13 mouse cellular contexts compared by ENCODE assay signal in genomic region chr7:140953133-140953532, GRCm38 (mm10). TPM values are rescaled to one million over a fixed set of nuclear protein-coding genes. Genes with fewer than 3 reads are reported as not detected.
DNase-seq lines count a peak whose midpoint lies in the region; ATAC-seq lines count a peak whose summit lies in the region.
"Had no signal": no experiment of that assay in that cellular context is flagged by ENCODE, and none has a peak within 500 bp of the region (broad histone marks: within the 10 kb centered on the region; RNA-seq: fewer than 3 reads in every experiment).

No protein-coding gene starts in this region.

- intact Hi-C loops in heart, postnatal 25 days (cut with DNase I), result no loop called here
- intact Hi-C loops in left cerebral cortex, postnatal 14 days (cut with DNase I), result no loop called here

- H3K27ac ChIP-seq in liver, embryonic 12.5 days, result no peak overlapping the region
- peak overlapping the region; percentile 98; the same call in 1 of the 2 replicates for H3K27ac ChIP-seq in embryonic facial prominence, embryonic 15.5 days (replicated peaks)
- H3K27ac ChIP-seq in macrophage, result peak overlapping the region; percentile 94

- no peak overlapping the region for H3K4me3 ChIP-seq in liver, embryonic 12.5 days
- H3K4me3 ChIP-seq in embryonic facial prominence, embryonic 15.5 days (replicated peaks), result peak overlapping the region; percentile 66
- peak overlapping the region; percentile 80; the same call in 1 of the 2 replicates for H3K4me3 ChIP-seq in macrophage (ENCODE audit: inconsistent target)

- H3K9ac ChIP-seq in liver, embryonic 12.5 days, result no peak overlapping the region
- H3K9ac ChIP-seq in embryonic facial prominence, embryonic 15.5 days, result 0 out of 2 replicates have a peak overlapping the region, but pooled peaks have one; percentile 74

- DNase-seq in heart, adult 18-20 months, result peak; percentile 45 to 50
- DNase-seq in heart, postnatal 25 days (ENCODE audit: low spot score), result no peak
- DNase-seq in liver, result no peak
- no peak for DNase-seq in layer of hippocampus, postnatal 25 days (ENCODE audit: extremely low spot score in 1 of 2, low spot score in 1 of 2)
- DNase-seq in left cerebral cortex, postnatal 14 days (ENCODE audit: low spot score in 2 of 2), result no peak
- DNase-seq: adrenal gland, postnatal 25 days; cerebellum, adult 9-11 months had no signal

- no peak for ATAC-seq in liver, embryonic 12.5 days
- no peak for ATAC-seq in embryonic facial prominence, embryonic 15.5 days (ENCODE audit: insufficient number of reproducible peaks, low FRiP score, low TSS enrichment, low read depth)
- ATAC-seq: Patski had no signal

- H3K27me3 ChIP-seq in liver, embryonic 12.5 days (replicated peaks), result no peaks in the 10 kb centered on the region
- no peaks in the 10 kb centered on the region for H3K27me3 ChIP-seq in embryonic facial prominence, embryonic 15.5 days
- H3K27me3 ChIP-seq: Patski had no signal

- H3K4me2 ChIP-seq in liver, embryonic 12.5 days, result peak overlapping the region; percentile 66
- peak overlapping the region; percentile 82 for H3K4me2 ChIP-seq in embryonic facial prominence, embryonic 15.5 days (replicated peaks)

- peaks cover 21% of the 10 kb centered on the region for H3K36me3 ChIP-seq in liver, embryonic 12.5 days
- peaks cover 26% of the 10 kb centered on the region for H3K36me3 ChIP-seq in embryonic facial prominence, embryonic 15.5 days
- H3K36me3 ChIP-seq in macrophage (ENCODE audit: inconsistent target), result peaks cover 26% of the 10 kb centered on the region

- 53% methylated on average over 11 of the region's 11 CpGs for WGBS in liver, embryonic 12.5 days (ENCODE audit: insufficient replicate concordance)
- 85% methylated on average over 11 of the region's 11 CpGs for WGBS in embryonic facial prominence, embryonic 15.5 days
- 43% methylated on average over 11 of the region's 11 CpGs for WGBS in macrophage (ENCODE audit: missing documents)

- H3K79me2 ChIP-seq in macrophage (ENCODE audit: inconsistent target), result peaks cover 58% of the 10 kb centered on the region

- H3K4me1 ChIP-seq in liver, embryonic 12.5 days, result peaks cover 72% of the 10 kb centered on the region
- H3K4me1 ChIP-seq in embryonic facial prominence, embryonic 15.5 days, result peaks cover 64% of the 10 kb centered on the region

- H3K9me3 ChIP-seq in liver, embryonic 12.5 days (replicated peaks), result no peaks in the 10 kb centered on the region
- no peaks in the 10 kb centered on the region for H3K9me3 ChIP-seq in embryonic facial prominence, embryonic 15.5 days (replicated peaks)

RNA-seq across cellular contexts. Expression of gene Gm45717, which starts 2.6 kb away (rescaled TPM):
- total RNA-seq in heart, adult 18-20 months (2021), result not detected
- total RNA-seq in heart, postnatal 25 days (2021), result not detected
- polyA plus RNA-seq in liver, embryonic 12.5 days (2016; fragmentation: Nextera tagmentation; extraction: Ambion mirVana), result not detected in 2 replicates
- 0.96 TPM in 1 of 2 replicates, not detected in the other for polyA plus RNA-seq in embryonic facial prominence, embryonic 15.5 days (2015; fragmentation: Nextera tagmentation; extraction: Ambion mirVana)
- 1 to 10 TPM in 5 of 26 experiments, not detected in 21; 3.0 to 7.9 (median 4.0) TPM for total RNA-seq in macrophage (2018; cell fraction: chromatin; rRNA removed)
- under 1 TPM in 3 of 26 experiments, not detected in 23; 0.42 to 0.77 (median 0.47) TPM for total RNA-seq in macrophage (2018; cell fraction: cytosol; rRNA removed)
- 1 to 10 TPM in 3 of 26 experiments, not detected in 23; 3.0 to 3.6 (median 3.0) TPM for total RNA-seq in macrophage (2018; cell fraction: nucleus; rRNA removed)
- 0.87 TPM in 1 of 3 replicates, not detected in the others for polyA plus RNA-seq in macrophage (2018)
- total RNA-seq in layer of hippocampus, postnatal 25 days (2021), result not detected
- not detected for total RNA-seq in left cerebral cortex, postnatal 14 days (2021)
- total RNA-seq: adrenal gland, postnatal 25 days; layer of hippocampus, adult 8-10 months had no signal
- polyA plus RNA-seq: hindbrain, embryonic 11.5 days had no signal

RNA-seq across cellular contexts. Expression of gene Ifitm2, which starts 2.7 kb away (rescaled TPM):
- 10 to 100 TPM; 98.8 to 99.4 TPM for total RNA-seq in heart, adult 18-20 months (2021)
- total RNA-seq in heart, postnatal 25 days (2021), result 100 to 1,000 TPM in 1 of 2 experiments, 10 to 100 TPM in 1; 96.7 to 116 TPM
- 355 TPM in 2 replicates for polyA plus RNA-seq in liver, embryonic 12.5 days (2016; fragmentation: Nextera tagmentation; extraction: Ambion mirVana)
- 1,542 and 1,589 TPM in 2 replicates for polyA plus RNA-seq in embryonic facial prominence, embryonic 15.5 days (2015; fragmentation: Nextera tagmentation; extraction: Ambion mirVana)
- total RNA-seq in macrophage (2018; cell fraction: chromatin; rRNA removed), result 100 to 1,000 TPM in 1 of 26 experiments, 10 to 100 TPM in 25; 15.1 to 108 (median 29.7) TPM
- total RNA-seq in macrophage (2018; cell fraction: cytosol; rRNA removed), result 1,000 to 10,000 TPM in 1 of 26 experiments, 100 to 1,000 TPM in 25; 564 to 1,058 (median 751) TPM
- total RNA-seq in macrophage (2018; cell fraction: nucleus; rRNA removed), result 100 to 1,000 TPM in 25 of 26 experiments, 10 to 100 TPM in 1; 46.7 to 361 (median 143) TPM
- 471 to 1,093 TPM (median 749 TPM) in 3 replicates for polyA plus RNA-seq in macrophage (2018)
- 10 to 100 TPM in 1 of 2 experiments, 1 to 10 TPM in 1; 9.7 to 13.4 TPM for total RNA-seq in layer of hippocampus, postnatal 25 days (2021)
- total RNA-seq in left cerebral cortex, postnatal 14 days (2021), result 10 to 100 TPM; 11.5 to 15.0 TPM

RNA-seq across cellular contexts. Expression of gene Ifitm5, which starts 3.0 kb away (rescaled TPM):
- total RNA-seq in heart, adult 18-20 months (2021), result under 1 TPM in 1 of 2 experiments, not detected in 1; 0.46 TPM
- under 1 TPM; 0.47 to 0.59 TPM for total RNA-seq in heart, postnatal 25 days (2021)
- polyA plus RNA-seq in liver, embryonic 12.5 days (2016; fragmentation: Nextera tagmentation; extraction: Ambion mirVana), result 0.94 and 0.99 TPM in 2 replicates
- polyA plus RNA-seq in embryonic facial prominence, embryonic 15.5 days (2015; fragmentation: Nextera tagmentation; extraction: Ambion mirVana), result 110 and 112 TPM in 2 replicates
- 10 to 100 TPM in 10 of 26 experiments, 1 to 10 TPM in 16; 3.1 to 25.5 (median 8.4) TPM for total RNA-seq in macrophage (2018; cell fraction: chromatin; rRNA removed)
- total RNA-seq in macrophage (2018; cell fraction: cytosol; rRNA removed), result 1 to 10 TPM in 2 of 26 experiments, under 1 TPM in 23, not detected in 1; 0.22 to 1.3 (median 0.46) TPM
- 10 to 100 TPM in 11 of 26 experiments, 1 to 10 TPM in 15; 3.0 to 27.1 (median 9.1) TPM for total RNA-seq in macrophage (2018; cell fraction: nucleus; rRNA removed)
- polyA plus RNA-seq in macrophage (2018), result 0.30 to 1.0 TPM in 2 of 3 replicates, not detected in the other
- not detected for total RNA-seq in layer of hippocampus, postnatal 25 days (2021)
- total RNA-seq in left cerebral cortex, postnatal 14 days (2021), result not detected
- total RNA-seq: layer of hippocampus, adult 8-10 months had no signal

RNA-seq across cellular contexts. Expression of gene Pgghg, which starts 11.9 kb away (rescaled TPM):
- 1 to 10 TPM; 3.5 to 4.3 TPM for total RNA-seq in heart, adult 18-20 months (2021)
- 1 to 10 TPM; 4.6 to 5.2 TPM for total RNA-seq in heart, postnatal 25 days (2021)
- polyA plus RNA-seq in liver, embryonic 12.5 days (2016; fragmentation: Nextera tagmentation; extraction: Ambion mirVana), result 7.8 and 7.9 TPM in 2 replicates
- polyA plus RNA-seq in embryonic facial prominence, embryonic 15.5 days (2015; fragmentation: Nextera tagmentation; extraction: Ambion mirVana), result 26.3 and 29.0 TPM in 2 replicates
- 10 to 100 TPM in 24 of 26 experiments, 1 to 10 TPM in 2; 9.5 to 26.3 (median 16.0) TPM for total RNA-seq in macrophage (2018; cell fraction: chromatin; rRNA removed)
- 1 to 10 TPM; 3.7 to 9.5 (median 5.8) TPM for total RNA-seq in macrophage (2018; cell fraction: cytosol; rRNA removed)
- total RNA-seq in macrophage (2018; cell fraction: nucleus; rRNA removed), result 10 to 100 TPM in 24 of 26 experiments, 1 to 10 TPM in 2; 8.4 to 25.0 (median 13.3) TPM
- 6.3 to 9.2 TPM (median 7.2 TPM) in 3 replicates for polyA plus RNA-seq in macrophage (2018)
- 1 to 10 TPM; 4.0 to 7.1 TPM for total RNA-seq in layer of hippocampus, postnatal 25 days (2021)
- total RNA-seq in left cerebral cortex, postnatal 14 days (2021), result 1 to 10 TPM; 3.8 to 3.9 TPM

RNA-seq across cellular contexts. Expression of gene Ifitm1, which starts 13.9 kb away (rescaled TPM):
- 1 to 10 TPM; 2.6 to 8.3 TPM for total RNA-seq in heart, adult 18-20 months (2021)
- total RNA-seq in heart, postnatal 25 days (2021), result 1 to 10 TPM; 1.6 to 2.8 TPM
- 19.5 and 23.4 TPM in 2 replicates for polyA plus RNA-seq in liver, embryonic 12.5 days (2016; fragmentation: Nextera tagmentation; extraction: Ambion mirVana)
- 126 and 137 TPM in 2 replicates for polyA plus RNA-seq in embryonic facial prominence, embryonic 15.5 days (2015; fragmentation: Nextera tagmentation; extraction: Ambion mirVana)
- 100 to 1,000 TPM in 1 of 26 experiments, 10 to 100 TPM in 25; 10.2 to 127 (median 30.9) TPM for total RNA-seq in macrophage (2018; cell fraction: chromatin; rRNA removed)
- total RNA-seq in macrophage (2018; cell fraction: cytosol; rRNA removed), result 10 to 100 TPM in 5 of 26 experiments, 1 to 10 TPM in 21; 2.6 to 12.8 (median 6.1) TPM
- total RNA-seq in macrophage (2018; cell fraction: nucleus; rRNA removed), result 100 to 1,000 TPM in 7 of 26 experiments, 10 to 100 TPM in 18, 1 to 10 TPM in 1; 9.7 to 177 (median 37.1) TPM
- 4.7 to 18.2 TPM (median 4.8 TPM) in 3 replicates for polyA plus RNA-seq in macrophage (2018)
- 1 to 10 TPM; 1.3 to 1.5 TPM for total RNA-seq in layer of hippocampus, postnatal 25 days (2021)
- 1 to 10 TPM; 4.7 to 4.9 TPM for total RNA-seq in left cerebral cortex, postnatal 14 days (2021)

Comparison
In these comparisons a context has a peak if more than half of its experiments do, and no peak if none do; other contexts are left out.
1. DNase-seq: peak in heart, adult 18-20 months (2 of 2); none in heart, postnatal 25 days (single experiment), liver (single experiment), layer of hippocampus, postnatal 25 days (0 of 2) and left cerebral cortex, postnatal 14 days (0 of 2).
2. RNA of gene Ifitm2, which starts 2.7 kb away (total RNA-seq): 96.7 to 116 TPM in heart, postnatal 25 days and 98.8 to 99.4 TPM in heart, adult 18-20 months; 11.5 to 15.0 TPM in left cerebral cortex, postnatal 14 days and 9.7 to 13.4 TPM in layer of hippocampus, postnatal 25 days; every median in the first group is over 4 times any median in the second.